Mouse (Mus musculus) liver, embryonic 12.5 days (tissue): Measurements from ENCODE around the gene Dmd. TPM values are rescaled to one million over a fixed set of nuclear protein-coding genes. Genes with fewer than 3 reads are reported as not detected.

ENCODE experiments used
- ATAC-seq: fragments of 200-750 bp; cut with Nextera tagmentation; 2 replicates; pipeline ENCODE4 v1.8.0; 2017; ENCODE audit warnings: moderate number of reproducible peaks, mild to moderate bottlenecking, moderate library complexity
- H3K27ac ChIP-seq: fragments of 300-500 bp; sonication (generic); 2 replicates; pipeline ENCODE4 v1.5.1; 2016; ENCODE audit warnings: mild to moderate bottlenecking
- H3K27me3 ChIP-seq: fragments of 300-500 bp; sonication (generic); replicated peaks from 2 replicates; pipeline ENCODE4 v1.6.1; 2016; ENCODE audit warnings: mild to moderate bottlenecking, moderate library complexity
- H3K36me3 ChIP-seq: fragments of 300-500 bp; sonication (generic); 2 replicates; pipeline ENCODE4 v1.6.1; 2016; ENCODE audit warnings: mild to moderate bottlenecking, moderate library complexity
- H3K4me1 ChIP-seq: fragments of 300-500 bp; sonication (generic); 2 replicates; pipeline ENCODE4 v1.6.1; 2016
- H3K4me2 ChIP-seq: fragments of 300-500 bp; sonication (generic); 2 replicates; pipeline ENCODE4 v1.6.1; 2016; ENCODE audit warnings: mild to moderate bottlenecking, moderate library complexity
- H3K4me3 ChIP-seq: fragments of 300-500 bp; sonication (generic); 2 replicates; pipeline ENCODE4 v1.5.1; 2016; ENCODE audit warnings: mild to moderate bottlenecking, moderate library complexity
- H3K9ac ChIP-seq: fragments of 300-500 bp; sonication (generic); 2 replicates; pipeline ENCODE4 v1.6.1; 2016; ENCODE audit warnings: mild to moderate bottlenecking, moderate library complexity
- H3K9me3 ChIP-seq: fragments of 300-500 bp; sonication (generic); replicated peaks from 2 replicates; pipeline ENCODE4 v1.6.1; 2016; ENCODE audit warnings: mild to moderate bottlenecking, moderate library complexity
- WGBS: fragments of 180-500 bp; shearing (Covaris S2); methylation state at CpG from one replicate; pipeline ENCODE4 v1.1.7; 2016; ENCODE audit not compliant: insufficient replicate concordance; 5-methylcytosine and 5-hydroxymethylcytosine counted together
- polyA plus RNA-seq: library from polyadenylated mRNA; unstranded; fragments of >200 nt; fragmentation: Nextera tagmentation; extraction: Ambion mirVana; gene quantifications from 2 replicates; pipeline ENCODE4 v1.2.1, GENCODE M21; 2016

Dmd gene
- polyA plus RNA-seq, 1 experiment from 2014 or later, result 6.8 TPM

DNA sequence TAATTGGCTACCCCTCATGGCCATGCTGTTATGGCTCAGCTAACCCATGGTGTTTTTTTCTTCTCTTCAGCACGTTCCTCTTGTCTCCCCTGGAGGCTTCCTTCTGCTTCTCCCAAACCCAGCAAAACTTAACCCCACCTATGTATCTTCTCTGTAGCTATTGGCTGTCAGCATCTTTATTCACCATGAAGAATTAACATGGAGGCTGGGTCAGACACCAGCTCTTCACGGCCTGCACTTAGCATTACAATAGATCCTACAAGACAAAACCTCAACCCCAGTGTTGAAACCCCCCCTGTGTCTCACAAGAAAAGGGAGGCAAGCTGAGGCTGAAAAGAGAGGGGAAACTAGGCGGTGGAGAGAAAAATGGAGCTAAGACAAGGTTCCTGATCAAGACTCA is 1494.3 kb downstream of the Dmd start:
- Histone ChIP-seq H3K9me3 (no peaks in the 10 kb centered on the region), H3K9ac (no peak overlapping the region), H3K36me3 (no peaks in the 10 kb centered on the region), H3K27me3 (no peaks in the 10 kb centered on the region), H3K4me2 (no peak overlapping the region), H3K27ac (no peak overlapping the region), H3K4me3 (no peak overlapping the region), H3K4me1 (no peaks in the 10 kb centered on the region)
- WGBS, result 60% methylated on average over 3 of the region's 3 CpGs
- no peak for ATAC-seq

DNA sequence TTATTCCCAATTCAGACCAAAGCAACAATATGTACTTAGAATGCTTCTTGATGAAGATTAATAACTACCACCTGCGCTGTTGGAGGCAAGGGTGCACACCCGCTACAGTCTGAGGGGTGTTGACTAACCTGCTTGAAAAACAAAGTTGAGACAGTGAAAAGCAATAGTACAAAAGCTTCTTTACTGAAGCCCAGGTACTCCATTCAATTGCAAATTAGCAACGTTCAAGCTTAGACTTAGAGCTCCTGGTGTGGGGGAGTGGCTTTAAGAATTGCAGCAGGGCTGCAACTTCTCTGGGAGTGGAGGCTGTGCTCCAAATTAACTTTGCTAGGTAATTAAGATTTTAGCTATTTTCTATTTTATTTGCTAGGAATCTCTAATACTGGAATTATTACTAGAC is 1495.3 kb downstream of the Dmd start:
- H3K36me3 ChIP-seq, result no peaks in the 10 kb centered on the region
- no peak overlapping the region for H3K9ac ChIP-seq
- no peaks in the 10 kb centered on the region for H3K4me1 ChIP-seq
- no peak overlapping the region for H3K4me2 ChIP-seq
- H3K9me3 ChIP-seq, result no peaks in the 10 kb centered on the region
- ATAC-seq, result no peak
- no peak overlapping the region for H3K27ac ChIP-seq
- no peaks in the 10 kb centered on the region for H3K27me3 ChIP-seq
- WGBS, result 50% methylated on average over 3 of the region's 3 CpGs
- H3K4me3 ChIP-seq, result no peak overlapping the region

DNA sequence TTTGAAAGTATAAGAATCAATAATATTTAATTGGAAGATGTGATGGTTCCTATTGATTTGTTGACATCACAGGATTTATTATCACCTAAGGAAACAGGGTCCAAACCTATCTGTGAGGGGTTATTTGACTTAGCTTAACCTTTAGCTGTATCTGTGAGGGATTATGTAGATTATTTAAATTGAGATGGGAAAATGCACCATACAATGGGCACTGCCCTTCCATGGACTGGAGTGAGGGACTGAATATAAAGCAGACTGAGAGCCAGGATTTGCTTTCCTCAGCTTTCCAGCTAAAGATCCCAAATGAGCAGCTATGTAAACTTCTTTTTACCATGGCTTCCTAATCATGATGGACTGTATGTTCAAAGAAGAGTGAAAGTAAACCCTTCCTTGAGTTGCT is 1496.0 kb downstream of the Dmd start:
- Histone ChIP-seq H3K4me1 (no peaks in the 10 kb centered on the region), H3K27me3 (no peaks in the 10 kb centered on the region), H3K4me2 (no peak overlapping the region), H3K27ac (no peak overlapping the region), H3K36me3 (no peaks in the 10 kb centered on the region), H3K9me3 (no peaks in the 10 kb centered on the region), H3K9ac (no peak overlapping the region), H3K4me3 (no peak overlapping the region)
- no peak for ATAC-seq

DNA sequence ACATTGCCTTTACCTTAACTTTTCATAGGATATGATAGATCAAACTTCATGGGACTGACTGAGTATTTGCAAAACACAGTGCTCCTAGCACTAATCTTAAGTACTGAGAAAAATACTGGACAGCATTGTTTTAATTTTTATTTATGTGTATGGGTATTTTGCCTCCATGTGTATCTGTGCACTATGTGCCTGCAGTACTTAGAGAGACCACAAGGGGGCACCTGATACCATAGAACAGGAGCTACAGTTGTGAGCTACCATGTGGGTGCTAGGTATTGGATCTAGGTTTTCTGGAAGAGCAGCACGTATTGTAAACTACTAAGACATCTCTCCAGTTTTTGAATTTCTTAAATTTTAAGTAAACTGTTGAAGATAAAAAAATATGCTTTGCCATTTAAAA is 1505.8 kb downstream of the Dmd start:
- Histone ChIP-seq H3K27me3 (no peaks in the 10 kb centered on the region), H3K36me3 (no peaks in the 10 kb centered on the region), H3K4me3 (no peak overlapping the region), H3K4me1 (no peaks in the 10 kb centered on the region), H3K9ac (no peak overlapping the region), H3K27ac (no peak overlapping the region), H3K4me2 (no peak overlapping the region), H3K9me3 (no peaks in the 10 kb centered on the region)
- WGBS, result 64% methylated on average over 1 of the region's 1 CpGs
- ATAC-seq, result no peak

DNA sequence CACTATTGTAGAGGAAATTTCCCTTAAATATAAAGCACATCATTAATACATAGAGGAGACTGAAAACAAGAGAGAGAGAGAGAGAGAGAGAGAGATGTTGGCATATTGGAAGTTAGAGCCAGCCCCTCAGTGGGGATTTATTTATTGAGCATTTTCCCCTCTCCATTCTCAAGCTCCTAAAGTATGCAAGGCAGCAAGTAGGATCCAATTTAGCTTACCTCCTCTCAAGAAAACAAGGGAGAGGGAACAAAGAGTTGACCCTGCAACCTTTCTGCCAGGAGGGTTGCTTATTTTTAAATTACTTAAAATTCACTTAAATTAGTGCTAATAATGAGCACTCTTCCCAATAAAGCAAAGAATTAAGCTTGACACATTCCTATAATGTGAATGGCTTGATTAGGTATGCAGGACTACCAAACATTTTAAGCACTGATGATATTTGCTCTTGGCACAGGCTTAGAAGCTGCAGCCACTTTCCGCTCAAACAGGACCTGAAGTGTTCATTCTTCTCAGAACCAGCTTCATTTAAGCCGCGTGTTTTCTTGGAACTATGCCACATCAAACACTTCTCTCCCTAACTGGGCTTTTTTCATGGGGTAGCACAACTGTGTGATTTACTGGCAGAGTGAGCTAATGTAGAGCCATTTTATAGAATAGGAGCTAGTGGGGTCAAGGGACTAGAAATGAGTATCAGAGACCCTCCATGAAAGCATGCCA is 1566.1 kb downstream of the Dmd start:
- Histone ChIP-seq H3K9me3 (no peaks in the 10 kb centered on the region), H3K4me1 (no peaks in the 10 kb centered on the region), H3K4me2 (no peak overlapping the region), H3K9ac (no peak overlapping the region), H3K36me3 (no peaks in the 10 kb centered on the region), H3K27me3 (no peaks in the 10 kb centered on the region), H3K4me3 (no peak overlapping the region), H3K27ac (no peak overlapping the region)
- 69% methylated on average over 3 of the region's 3 CpGs for WGBS
- ATAC-seq, result no peak

DNA sequence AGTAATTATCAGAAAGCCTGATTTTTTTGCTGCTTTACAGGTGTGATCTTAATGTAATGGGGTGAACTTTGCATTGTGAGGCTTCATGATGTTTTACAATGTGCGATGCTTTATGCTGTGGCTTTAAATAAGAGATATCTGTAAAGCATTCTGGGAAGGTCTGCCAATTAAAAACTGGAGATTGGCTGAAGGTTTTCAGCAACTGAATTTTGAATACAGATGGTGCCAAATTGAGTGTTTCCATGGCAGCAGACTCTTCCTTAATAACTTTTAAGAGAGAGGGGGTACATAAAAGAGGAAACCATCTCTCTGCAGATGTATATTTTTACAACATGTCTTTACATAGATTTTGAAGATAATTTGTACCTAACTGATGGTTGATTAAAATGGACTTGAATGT is 1603.3 kb downstream of the Dmd start:
- ATAC-seq, result no peak
- no peaks in the 10 kb centered on the region for H3K9me3 ChIP-seq
- no peak overlapping the region for H3K4me2 ChIP-seq
- WGBS, result 59% methylated on average over 1 of the region's 1 CpGs
- H3K36me3 ChIP-seq, result no peaks in the 10 kb centered on the region
- no peaks in the 10 kb centered on the region for H3K27me3 ChIP-seq
- H3K27ac ChIP-seq, result no peak overlapping the region
- no peak overlapping the region for H3K9ac ChIP-seq
- H3K4me1 ChIP-seq, result no peaks in the 10 kb centered on the region
- no peak overlapping the region for H3K4me3 ChIP-seq

DNA sequence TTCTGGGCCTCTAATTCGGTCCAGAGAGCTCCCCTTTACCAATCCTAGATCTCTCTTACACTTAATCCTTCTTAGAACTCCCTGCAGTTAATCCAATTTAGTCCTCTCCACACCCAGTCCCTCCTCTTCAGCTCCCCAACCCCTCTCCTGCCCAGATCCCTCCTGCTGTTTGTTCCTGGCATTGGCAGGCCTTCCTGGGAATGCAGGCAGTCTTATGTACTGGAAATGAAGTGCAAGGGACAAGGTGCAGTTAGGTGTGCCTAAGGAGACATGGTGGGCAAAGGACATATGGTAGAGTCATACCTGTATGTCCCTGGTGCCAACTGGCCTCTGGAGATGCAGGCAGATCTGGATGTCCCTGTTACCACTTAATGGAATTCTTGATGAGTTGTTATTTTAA is 1604.8 kb downstream of the Dmd start:
- Histone ChIP-seq H3K9me3 (no peaks in the 10 kb centered on the region), H3K4me2 (no peak overlapping the region), H3K36me3 (no peaks in the 10 kb centered on the region), H3K4me3 (no peak overlapping the region), H3K27me3 (no peaks in the 10 kb centered on the region), H3K27ac (no peak overlapping the region), H3K4me1 (no peaks in the 10 kb centered on the region), H3K9ac (no peak overlapping the region)
- no peak for ATAC-seq
- 6% methylated on average over 1 of the region's 1 CpGs for WGBS

DNA sequence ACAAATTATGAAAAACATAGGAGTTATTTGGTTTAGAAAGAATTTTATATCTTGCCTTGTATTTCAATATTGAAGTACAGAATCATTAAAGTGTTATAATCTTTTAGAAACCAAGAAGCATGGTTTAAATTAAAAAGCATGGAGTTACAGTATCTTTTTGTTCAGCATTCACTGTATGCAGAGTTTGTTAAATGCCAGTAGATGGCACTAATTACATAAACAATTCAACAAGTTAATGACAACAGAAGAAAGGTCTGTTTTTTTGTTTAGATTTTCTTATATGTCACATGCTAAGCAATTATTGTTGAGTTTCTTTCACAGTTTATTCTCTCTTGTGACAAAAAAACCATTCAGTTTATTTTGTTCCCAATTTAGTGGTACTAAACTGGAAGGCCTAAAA is 1649.8 kb downstream of the Dmd start:
- Histone ChIP-seq H3K27ac (no peak overlapping the region), H3K4me2 (no peak overlapping the region), H3K36me3 (no peaks in the 10 kb centered on the region), H3K27me3 (no peaks in the 10 kb centered on the region), H3K4me1 (no peaks in the 10 kb centered on the region), H3K4me3 (no peak overlapping the region), H3K9me3 (no peaks in the 10 kb centered on the region), H3K9ac (no peak overlapping the region)
- no peak for ATAC-seq

DNA sequence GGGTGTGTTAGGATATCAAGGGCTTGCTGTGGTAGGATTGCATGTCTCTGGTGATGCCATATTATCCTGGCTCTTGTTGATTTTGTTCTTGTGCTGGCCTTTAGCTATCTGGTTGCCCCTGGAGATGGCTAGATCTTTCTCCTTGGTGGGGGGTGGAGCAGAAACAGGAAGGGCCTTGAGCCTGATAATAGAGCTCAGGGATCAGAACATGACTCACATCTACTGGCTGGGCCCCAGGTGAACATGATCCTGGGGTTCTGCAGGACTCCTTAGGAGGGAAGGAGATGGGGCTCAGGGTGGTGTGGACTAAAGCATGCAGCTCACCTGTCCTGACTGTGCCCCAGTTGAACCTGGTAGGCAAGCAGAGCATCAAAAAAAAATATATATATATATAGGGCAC is 1691.8 kb downstream of the Dmd start:
- H3K4me1 ChIP-seq, result no peaks in the 10 kb centered on the region
- H3K36me3 ChIP-seq, result no peaks in the 10 kb centered on the region
- no peaks in the 10 kb centered on the region for H3K9me3 ChIP-seq
- H3K4me2 ChIP-seq, result no peak overlapping the region
- no peaks in the 10 kb centered on the region for H3K27me3 ChIP-seq
- no peak overlapping the region for H3K4me3 ChIP-seq
- no peak for ATAC-seq
- no peak overlapping the region for H3K27ac ChIP-seq
- H3K9ac ChIP-seq, result no peak overlapping the region

DNA sequence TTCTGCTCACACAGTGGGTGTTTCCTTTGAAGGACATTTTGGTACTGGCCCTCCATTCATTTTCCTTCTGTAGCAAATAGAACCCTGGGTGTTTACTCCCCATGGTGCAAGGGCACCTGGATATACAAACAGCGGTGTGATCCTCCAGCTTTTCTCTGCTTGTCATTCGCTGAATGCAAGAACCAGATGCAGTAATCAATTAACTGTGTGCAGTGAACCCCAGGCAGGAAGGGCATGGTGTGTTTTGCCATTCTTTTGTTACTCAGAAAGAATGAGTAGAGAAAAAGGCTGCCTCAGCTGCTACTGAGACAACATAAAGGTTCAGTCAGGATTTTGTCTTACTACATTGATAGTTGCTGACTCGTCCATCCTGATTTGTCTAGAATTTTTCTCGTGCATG is 1799.0 kb downstream of the Dmd start:
- WGBS, result 40% methylated on average over 4 of the region's 4 CpGs
- H3K27ac ChIP-seq, result no peak overlapping the region
- no peak overlapping the region for H3K4me3 ChIP-seq
- no peaks in the 10 kb centered on the region for H3K27me3 ChIP-seq
- H3K4me2 ChIP-seq, result no peak overlapping the region
- no peaks in the 10 kb centered on the region for H3K9me3 ChIP-seq
- no peaks in the 10 kb centered on the region for H3K4me1 ChIP-seq
- no peak for ATAC-seq
- no peak overlapping the region for H3K9ac ChIP-seq
- H3K36me3 ChIP-seq, result no peaks in the 10 kb centered on the region

DNA sequence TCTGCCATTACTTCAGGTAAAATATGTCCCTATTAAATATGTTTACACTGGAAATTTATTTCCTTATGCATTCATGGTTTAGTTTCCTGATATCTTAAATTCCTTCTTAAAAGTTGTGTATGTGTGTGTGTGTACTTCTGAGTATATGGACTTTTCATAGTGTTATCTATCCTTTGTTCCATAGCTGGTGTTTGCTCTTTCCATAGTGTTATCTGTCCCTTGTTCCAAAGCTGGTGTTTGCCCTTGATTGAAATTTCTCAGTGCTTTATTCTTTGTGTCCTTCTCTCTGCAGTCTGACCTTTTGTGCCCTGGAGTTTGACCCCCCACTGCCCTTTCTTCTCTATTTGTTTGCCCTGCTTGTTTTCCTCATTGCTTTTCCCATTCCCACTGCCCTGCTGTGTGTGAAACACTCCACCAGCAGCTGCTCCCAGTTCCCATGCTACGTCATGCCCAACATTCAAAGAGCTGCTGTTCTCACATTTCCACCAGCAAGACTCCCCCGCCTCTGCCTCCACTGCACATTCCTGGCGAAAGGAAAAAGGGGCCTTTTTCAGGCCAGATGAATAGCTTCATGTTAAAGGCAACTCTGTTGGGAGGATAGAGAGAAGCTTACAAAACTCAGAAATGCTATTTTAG is 1911.5 kb downstream of the Dmd start:
- Histone ChIP-seq H3K4me1 (no peaks in the 10 kb centered on the region), H3K27ac (no peak overlapping the region), H3K27me3 (no peaks in the 10 kb centered on the region), H3K4me3 (no peak overlapping the region), H3K9me3 (no peaks in the 10 kb centered on the region), H3K36me3 (no peaks in the 10 kb centered on the region), H3K4me2 (no peak overlapping the region), H3K9ac (no peak overlapping the region)
- ATAC-seq, result peak; percentile 58
- WGBS, result 23% methylated on average over 3 of the region's 3 CpGs

DNA sequence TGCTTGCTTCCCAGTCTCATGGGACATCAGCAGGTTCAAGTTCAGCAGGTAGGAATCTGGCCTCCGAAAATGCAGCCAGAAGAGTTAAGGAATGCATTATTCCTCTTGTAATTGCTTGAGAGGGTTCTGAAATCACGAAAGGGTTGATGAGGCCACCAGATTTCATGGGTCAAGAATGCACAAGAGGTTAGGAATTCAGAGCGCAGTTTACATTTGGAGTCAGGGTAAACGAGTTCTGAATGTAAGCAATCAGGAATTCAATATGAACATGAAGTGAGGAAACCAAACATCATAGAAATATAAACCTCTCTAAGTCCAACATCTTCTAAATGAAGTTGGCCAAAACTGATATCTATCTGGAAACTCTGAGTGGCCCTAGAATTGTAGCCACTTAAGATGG is 1924.4 kb downstream of the Dmd start:
- 55% methylated on average over 4 of the region's 4 CpGs for WGBS
- no peaks in the 10 kb centered on the region for H3K4me1 ChIP-seq
- H3K27ac ChIP-seq, result no peak overlapping the region
- no peak for ATAC-seq
- no peaks in the 10 kb centered on the region for H3K9me3 ChIP-seq
- no peaks in the 10 kb centered on the region for H3K36me3 ChIP-seq
- no peak overlapping the region for H3K9ac ChIP-seq
- H3K4me2 ChIP-seq, result no peak overlapping the region
- H3K4me3 ChIP-seq, result no peak overlapping the region
- H3K27me3 ChIP-seq, result no peaks in the 10 kb centered on the region

DNA sequence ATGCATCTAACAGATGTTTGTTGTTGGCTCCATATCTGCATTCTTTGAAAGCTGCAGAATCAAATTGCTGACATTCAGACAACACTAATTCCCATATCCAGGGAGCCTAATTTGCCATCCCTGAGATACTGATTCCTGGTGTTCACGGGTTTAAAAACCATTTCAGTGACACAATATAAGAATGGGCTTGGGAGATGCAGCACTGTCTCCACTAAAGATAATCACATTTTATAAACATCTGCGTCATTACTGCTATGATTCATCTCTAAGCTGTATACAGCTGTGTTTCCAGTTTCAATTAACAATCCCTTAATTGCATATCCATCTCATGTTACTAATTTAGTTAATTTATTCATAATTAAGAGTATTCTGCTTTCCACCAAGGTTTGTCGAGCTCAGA is 1929.5 kb downstream of the Dmd start:
- no peak overlapping the region for H3K27ac ChIP-seq
- no peak for ATAC-seq
- no peaks in the 10 kb centered on the region for H3K27me3 ChIP-seq
- H3K4me3 ChIP-seq, result no peak overlapping the region
- WGBS, result 38% methylated on average over 3 of the region's 3 CpGs
- no peak overlapping the region for H3K9ac ChIP-seq
- no peaks in the 10 kb centered on the region for H3K9me3 ChIP-seq
- no peak overlapping the region for H3K4me2 ChIP-seq
- H3K4me1 ChIP-seq, result no peaks in the 10 kb centered on the region
- no peaks in the 10 kb centered on the region for H3K36me3 ChIP-seq
